Mouse (Mus musculus) thymus, adult 18-20 months (tissue): ENCODE measurements around the gene Sla2.
"Not testable (repeated sequence)": the region's sequence is repeated elsewhere in the genome, so short reads cannot be mapped to it uniquely, and the experiment has no call there.

Experiments
- DNase-seq, 2 experiments: peaks; one replicate each; pipeline ENCODE4 v3.0.0; 2022; ENCODE audit warnings: mixed read lengths in 2 of 2

Sla2 gene

DNA sequence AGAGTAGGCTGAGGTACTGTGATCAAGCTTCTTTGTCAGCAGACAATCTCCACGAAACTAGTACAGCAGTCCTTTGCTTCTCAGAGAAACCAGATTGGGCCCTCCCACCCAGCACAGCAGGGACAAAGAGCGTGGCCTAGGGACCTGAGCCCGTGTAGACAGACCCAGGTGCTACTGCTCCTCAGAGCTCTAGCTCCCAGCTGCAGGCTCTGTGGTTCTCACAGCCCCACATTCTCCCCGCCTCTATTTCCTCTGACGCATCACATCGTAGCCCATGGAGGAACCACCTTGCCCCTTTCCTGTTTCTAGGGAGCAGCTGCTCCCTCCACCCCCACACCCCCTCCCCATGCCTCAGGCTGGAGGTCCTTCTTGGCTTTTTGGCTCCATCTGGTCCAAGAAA is at the start of gene Sla2:
Gene Sla2, minus strand, starts transcription at position 176 of the 400 bp plus-strand sequence.
- DNase-seq, result peak; percentile 85 to 93

DNA sequence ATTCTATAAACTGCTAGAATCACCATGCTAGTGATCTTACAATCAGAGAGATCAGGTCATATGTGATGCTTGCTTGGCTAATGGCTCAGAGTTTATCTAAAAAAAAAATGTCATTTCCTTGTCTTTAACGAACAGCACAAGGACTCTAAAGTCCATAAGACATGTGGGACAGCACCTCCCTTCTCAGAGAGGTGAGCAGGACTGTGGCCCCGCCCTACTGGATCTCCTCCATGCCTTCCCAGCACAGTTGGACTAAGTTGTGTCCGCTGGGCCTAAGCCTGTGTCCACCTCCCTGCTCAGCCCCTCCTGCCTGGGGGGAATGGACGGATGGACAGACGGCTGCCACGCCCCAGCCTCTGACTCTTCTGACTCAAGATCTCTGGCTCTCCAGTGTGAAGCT is 48.0 kb upstream of the Sla2 start:
- no peak for DNase-seq

DNA sequence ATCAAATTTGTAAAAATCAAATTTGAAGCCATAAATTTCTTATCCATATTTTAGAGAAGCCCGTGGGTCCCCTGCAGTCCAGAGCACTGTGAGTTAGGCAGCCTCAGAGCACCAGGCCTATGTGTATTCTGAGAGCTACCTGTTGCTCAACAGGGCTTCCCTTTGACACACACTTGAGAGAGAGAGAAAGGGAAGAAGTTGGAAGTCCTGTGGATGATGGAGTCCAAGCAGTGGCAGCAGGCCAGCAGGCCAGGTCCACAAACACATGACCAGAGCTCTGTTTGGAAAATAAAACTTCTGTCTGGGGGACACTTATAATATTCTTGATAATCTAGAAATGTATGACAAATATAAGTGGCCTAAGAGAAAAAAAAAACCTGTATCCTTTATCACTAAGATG is 46.4 kb upstream of the Sla2 start:
- DNase-seq, result no peak

DNA sequence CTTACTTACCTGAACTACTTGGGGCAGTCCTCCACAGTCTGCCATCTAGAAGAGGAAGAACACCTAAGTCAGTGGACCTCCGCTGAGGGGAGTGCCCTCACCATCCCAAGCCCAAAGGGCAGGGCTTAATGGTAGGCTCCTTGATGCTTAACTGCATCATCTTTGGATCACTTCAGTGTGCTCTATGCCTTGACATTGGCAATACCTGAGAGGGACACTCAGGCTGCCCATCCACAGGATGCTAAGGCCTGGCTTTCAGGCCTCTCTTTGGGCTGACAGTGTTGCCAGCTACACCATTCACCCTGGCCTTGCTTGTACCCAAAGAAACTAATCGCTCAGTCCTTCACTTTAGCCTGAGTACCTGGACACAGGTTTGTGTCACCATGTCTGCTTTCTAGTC is 44.4 kb upstream of the Sla2 start:
- no peak for DNase-seq

DNA sequence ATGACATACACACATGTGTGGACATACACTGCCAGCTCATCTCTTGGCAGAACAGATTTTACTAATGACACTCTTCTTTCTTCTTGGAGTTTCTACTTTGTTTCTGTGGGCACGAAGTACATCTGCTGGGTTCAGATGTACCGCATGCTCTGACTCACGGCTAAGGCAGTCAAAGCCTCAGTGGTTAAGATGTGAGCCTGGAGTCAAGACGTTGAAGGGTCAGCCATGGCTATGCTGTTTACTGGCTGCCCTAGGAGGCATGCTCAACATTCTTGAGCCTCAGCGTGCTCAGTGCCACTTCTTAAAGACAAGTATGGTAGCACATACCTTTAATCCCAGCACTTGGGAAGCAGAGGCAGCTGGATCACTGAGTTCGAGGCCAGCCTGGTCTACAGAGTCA is 43.6 kb upstream of the Sla2 start:
- DNase-seq, result no peak

DNA sequence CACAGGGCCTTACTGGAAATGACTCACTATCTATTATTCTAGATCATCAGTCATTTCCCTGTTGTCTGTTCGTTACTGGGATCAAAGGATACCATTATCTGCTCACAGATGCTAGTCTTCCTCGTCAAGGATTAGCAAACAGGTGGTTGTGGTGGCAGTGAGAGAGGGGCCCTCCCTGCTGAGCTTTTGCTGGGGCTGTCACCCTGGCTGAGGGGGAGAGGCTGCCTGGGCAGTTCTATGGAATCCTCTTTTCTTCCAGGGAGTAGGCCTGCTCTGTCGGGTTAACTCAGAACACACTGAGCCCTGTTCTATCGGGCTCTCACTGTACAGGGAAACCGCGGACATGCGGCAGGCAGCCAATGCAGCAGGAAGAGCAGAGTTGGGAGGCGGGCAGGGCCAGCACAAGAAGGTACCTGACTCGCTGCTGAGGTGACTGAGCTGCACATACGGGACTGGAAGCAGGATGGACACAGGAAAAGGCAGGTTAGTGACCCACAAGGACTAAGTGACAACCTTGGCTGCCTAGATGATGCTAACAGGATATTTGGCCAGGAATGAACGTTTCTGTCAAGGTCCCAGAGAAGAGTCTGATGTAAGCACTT is 42.6 kb upstream of the Sla2 start:
- no peak for DNase-seq

DNA sequence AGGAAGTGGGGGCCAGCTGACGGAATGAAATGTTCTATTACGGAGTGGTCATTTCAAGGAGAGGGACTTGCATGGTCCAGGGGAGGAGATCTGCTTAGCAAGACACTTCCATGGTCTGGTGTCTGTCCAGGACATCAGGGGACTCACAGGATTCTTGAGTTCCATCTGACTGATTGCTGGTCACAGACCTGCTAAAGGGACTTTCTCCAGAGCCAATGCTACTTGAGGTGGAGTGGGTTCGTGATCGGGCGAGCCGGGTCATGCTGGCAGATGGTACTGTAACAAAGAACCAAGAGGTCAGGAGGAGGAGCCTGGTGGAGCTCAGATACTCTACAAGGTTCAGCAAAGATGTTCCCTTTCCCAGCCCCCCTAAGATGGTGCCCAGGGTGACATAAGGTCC is 41.6 kb upstream of the Sla2 start:
- no peak for DNase-seq

DNA sequence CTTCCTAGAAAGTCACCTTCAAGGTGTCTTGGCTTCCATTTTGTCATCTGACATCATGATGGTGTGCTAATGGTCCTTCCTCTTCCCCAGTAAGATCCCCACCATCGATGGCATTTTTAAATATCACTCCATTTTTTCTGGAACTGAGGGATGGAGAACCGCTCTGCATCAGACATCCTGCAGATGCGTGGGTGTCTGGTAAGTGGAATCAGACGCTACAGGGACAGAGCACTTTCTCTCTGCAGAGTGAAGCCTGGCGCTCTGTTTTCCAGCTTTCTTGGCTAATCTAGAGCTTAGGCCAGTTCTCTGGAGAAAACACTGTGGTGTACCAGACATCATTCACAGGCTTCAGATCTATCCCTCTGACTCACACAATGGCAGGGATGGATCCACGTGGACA is 40.7 kb upstream of the Sla2 start:
- DNase-seq, result no peak

DNA sequence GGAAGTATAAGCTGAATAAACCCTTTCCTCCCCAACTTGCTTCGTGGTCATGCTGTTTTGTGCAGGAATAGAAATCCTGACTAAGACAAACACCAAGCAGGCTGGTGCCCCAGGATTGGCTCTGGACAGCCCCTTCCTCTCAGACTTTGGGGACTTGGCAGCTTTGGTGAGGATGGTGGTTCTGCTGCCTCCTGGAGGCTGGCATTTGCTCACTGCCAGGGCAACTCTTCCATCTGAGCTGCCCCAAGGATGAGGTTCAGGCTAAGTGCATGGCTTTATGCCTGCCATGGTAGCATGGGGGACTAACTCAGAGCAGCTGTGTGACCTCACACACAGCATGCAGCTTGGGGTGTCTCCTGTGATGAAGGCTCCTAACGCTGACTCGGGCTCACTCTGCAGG is 38.6 kb upstream of the Sla2 start:
- peak in 1 of 2 experiments; percentile 15 for DNase-seq

DNA sequence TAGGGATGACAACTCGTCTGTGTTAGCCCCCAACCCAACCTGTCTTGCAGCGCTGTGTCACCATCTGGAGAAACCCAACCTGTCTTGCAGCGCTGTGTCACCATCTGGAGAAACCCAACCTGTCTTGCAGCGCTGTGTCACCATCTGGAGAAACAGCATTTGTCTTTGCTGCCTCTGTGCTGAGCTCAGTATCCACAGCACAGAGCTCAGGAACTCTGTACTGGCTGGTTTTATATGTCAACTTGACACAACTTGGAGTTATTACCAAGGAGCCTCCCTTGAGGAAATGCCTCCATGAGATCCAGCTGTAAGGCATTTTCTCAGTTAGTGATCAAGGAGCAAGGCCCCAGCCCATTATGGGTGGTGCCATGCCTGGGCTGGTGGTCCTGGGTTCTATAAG is 38.1 kb upstream of the Sla2 start:
- not testable (repeated sequence) for DNase-seq

DNA sequence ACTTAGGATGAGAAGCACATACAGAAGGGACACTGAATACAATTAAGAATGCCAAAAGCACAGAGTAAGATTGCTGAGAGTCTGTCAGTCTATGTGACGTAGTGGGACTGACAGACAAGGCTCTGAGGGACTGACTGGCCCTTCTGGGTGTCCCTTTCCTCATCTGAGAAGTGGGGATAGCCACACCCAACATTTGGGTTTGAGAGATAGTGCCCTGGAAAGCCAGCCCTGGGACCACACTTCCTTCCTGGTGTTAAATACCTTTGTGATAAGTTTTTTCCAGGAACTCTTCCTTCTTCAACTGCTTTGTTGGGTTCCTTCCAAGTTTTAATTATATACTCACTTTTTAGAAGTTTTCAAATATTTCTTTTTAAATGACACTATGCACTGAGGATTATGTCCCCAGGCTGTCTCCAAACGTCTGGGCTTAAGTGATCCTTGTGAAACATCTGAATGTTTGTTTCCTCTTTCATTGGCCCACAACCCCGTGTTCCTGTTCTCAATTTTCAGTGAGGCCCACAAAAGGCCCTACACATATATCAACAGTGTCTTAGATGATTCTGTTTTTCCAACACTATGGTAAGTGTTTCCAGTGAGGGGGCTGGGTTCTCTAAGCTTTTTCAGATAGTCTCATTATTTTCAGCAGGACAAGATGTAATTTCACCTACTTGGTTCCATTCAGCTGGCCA is 37.4 kb upstream of the Sla2 start:
- DNase-seq, result no peak

DNA sequence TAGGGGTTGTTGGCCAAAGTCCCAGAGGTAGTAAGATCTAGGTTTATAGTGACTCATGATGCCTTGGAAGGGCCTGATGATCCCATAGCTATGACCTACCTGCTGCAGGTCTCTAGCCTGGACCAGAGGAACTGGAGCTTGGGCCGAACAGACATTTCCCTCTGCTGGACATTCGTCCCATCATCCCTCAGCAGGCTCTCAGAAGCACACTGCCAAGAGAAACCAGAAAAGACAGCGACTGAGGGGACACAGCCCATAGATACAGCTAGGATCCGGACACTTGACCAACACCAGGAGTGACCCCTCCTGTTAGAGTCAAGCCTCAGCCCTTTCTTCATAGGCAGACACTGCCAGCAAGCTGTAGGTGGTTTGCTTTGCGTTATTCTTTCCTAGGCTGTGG is 36.1 kb upstream of the Sla2 start:
- DNase-seq, result no peak

DNA sequence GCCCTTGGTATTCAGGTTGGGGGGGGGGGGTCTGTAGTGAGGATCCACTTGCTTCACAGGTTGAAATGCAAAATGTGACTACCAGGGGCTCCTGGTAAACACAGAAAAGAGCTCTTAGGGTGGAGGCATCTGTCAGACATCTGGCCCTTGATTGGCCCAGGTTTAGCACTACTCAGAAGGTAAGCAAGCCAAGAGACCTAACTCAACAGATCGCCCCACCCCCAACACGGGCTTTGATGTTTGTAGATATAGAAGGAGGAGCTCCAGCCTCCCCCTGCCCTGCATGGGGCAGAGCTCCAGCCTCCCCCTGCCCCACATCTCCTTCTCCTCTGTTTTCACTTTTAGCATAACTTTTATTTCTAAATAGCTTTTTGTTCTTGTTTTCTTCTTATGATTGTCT is 32.8 kb upstream of the Sla2 start:
- DNase-seq, result no peak

DNA sequence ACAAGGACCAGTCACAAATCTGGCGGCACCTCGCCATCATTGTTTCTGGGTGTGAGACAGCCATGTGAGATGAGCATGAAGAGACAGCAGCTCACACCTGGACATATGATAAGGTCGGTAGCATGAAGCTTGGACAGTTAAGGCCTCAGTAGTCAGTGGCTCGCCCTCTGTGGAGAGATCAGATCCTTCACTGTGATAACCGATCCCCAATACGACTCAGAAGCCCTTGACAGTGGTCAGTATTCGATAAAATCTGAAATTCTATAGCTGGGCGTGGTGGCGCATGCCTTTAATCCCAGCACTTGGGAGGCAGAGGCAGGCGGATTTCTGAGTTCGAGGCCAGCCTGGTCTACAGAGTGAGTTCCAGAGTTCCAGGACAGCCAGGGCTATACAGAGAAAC is 32.2 kb upstream of the Sla2 start:
- DNase-seq, result not testable (repeated sequence)

DNA sequence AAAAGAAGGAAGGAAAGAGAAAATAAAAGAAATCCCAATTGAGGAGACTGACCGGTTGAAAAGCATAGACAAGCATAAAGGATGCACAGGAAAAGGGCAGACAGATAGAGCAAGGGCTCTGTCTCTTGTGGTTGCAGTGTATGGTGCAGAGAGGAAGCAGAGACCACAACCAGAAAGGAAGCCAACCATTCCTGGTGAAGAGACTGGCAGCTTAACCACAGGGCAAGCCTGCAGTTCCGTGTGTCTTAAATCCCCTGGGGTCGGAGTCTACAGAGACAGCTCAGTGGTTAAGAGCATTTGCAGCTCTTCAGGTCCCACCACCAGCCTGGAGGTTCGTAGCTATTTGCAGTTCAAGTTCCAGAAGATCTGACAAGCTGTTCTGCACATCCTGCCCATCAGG is 31.6 kb upstream of the Sla2 start:
- peak; percentile 19 to 55 for DNase-seq

DNA sequence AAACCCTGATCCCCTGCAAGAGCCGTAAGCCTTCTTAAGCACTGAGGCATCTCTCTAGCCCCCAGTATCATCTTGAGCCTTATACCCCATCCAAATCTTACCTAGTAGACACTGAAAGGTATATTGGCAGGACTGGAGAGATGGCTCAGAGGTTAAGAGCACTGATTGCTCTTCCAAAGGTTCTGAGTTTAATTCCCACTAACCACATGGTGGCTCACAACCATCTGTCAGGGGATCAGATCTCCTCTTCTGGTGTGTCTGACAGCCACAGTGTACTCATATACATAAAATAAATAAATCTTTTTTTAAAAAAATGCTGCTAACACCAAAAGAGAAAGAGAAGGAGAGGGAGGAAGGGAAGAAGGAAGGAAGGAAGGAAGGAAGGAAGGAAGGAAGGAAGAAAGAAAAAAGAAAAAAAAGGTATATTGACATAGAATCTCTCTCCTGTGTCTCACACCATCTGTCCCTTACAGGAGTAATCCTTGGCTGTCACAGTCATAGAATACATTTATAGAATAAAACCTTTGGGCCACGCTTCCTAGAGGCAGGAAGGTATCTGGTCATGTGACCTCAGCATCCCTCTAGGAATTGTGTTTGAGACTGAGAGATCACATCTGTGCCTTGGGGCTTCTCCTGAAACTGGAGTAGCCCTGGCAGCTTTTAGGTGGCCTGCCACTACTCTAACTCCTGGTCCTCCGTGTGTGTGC is 29.6 kb upstream of the Sla2 start:
- no peak for DNase-seq

DNA sequence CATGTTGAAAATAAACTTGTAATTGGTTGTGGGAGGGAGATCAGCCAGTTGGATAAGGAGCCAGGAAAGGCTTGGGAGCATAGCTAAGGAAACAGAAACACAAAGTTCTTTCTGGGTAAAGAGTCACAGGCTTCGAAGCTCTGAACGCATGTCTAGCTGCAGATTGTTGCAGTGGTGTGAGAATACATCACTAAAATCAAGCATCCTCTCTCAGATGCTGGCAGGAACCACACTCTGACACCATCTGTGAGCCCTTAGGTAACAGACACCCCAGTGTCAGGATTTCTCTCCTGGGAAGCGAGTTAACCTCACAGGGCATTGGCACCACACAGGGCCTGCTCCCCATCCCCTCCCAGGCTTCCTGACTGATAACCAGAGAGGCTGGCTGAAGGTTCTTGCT is 28.6 kb upstream of the Sla2 start:
- DNase-seq, result no peak

DNA sequence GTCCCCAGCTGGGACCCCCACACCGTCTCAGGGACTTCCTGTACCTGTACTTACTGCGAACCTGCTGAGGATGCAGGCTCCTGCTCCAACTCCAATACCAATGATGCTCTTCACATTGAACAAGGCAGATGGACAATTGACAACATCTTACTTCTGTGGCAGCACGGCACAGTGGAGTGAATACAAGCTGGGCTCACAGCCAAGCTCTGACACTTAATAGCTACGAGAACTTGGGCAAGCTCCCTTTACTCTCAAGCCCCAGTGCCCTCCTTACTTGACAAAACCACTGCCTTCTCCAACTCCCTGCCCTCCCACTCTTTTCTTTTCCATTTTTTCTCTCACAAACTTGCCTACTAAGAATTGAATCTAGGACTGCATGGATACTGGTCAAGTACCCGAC is 26.2 kb upstream of the Sla2 start:
- DNase-seq, result no peak

DNA sequence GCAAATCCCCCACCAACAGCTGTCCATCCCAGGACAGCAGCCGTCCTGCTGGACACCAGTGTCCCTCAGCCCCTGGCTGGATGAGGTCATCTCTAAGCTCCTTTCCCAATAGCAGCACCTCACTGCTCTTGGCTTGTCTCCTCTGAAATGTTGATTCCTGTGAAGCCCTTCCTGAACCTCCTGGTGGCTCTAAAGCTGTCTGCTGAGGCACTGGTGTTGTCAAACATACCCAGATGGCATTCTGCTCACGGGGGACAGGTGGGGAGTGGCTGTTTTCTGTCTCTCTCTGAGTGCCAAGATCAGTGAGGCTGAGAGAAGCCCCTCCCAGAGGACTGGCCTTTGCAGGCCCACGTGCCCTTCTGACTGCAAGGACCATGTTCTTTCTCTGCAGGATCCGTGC is 18.9 kb upstream of the Sla2 start:
- not testable (repeated sequence) for DNase-seq

DNA sequence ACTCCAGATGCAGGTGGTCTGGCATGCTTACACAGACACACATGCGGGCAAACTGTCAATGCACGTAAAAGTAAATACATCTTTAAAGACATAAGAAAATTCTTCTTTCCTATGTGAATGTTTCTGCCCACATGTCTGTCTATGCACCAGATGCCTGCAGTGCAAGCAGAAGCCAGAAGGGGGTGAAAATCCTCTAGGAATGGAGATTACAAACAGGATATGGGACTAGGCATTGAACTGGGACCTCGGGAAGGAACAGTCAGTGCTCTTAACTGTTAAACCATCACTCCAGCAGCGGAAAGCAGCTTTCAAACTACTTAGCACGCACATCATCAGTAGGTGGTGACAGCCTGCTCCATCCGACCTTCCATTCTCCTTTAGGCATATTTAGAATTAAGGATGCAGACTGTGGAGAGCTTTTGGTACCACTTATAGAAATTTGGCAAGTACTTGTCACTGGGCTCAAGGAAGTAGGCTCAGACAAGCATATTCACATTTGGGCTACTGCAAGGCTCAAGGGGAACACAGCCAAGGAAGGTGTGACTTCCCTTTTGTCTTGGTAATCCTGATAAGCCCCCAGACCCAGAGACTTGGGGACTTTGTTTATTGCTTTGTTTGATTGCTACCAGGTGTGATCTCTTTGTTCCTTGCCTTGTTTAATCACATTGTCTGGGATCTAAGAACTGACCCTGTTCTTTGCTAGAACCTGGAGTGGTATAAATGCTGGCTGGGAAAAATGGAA is 18.2 kb upstream of the Sla2 start:
- DNase-seq, result no peak

DNA sequence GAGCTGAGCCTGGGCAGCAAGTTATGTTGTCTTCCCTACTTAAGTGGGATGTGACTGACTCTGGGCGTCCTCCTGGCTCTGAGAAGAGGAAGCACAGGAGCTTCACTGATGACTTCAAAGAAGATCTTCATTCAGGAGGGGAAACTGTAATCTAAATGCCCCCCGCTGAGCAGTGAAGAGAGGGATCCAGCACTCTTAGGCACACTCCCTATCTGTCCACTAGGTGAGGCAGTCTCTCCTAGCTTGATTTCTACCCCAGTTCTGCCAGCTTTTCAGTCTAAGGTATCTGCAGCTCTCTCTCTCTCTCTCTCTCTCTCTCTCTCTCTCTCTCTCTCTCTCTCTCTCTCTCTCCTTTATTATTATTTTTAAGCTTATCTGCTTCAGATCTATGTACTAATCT is 16.4 kb upstream of the Sla2 start:
- no peak for DNase-seq

DNA sequence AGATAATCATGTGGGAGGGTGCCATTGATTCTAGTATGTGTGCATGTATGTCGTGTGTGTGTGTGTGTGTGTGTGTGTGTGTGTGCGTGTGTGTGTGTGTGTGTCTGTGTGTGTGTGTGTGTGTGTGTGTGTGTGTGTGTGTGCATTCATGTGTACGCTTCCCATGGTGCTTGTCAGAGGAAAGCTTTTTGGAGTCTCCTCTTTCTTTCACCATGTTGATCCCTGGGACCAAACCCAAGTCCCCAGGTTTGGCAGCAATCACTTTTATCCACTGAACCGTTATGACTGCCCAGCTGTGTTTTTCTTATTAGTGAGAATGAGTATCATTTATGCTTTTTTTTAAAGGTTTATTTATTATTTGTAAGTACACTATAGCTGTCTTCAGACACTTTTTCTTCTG is 15.4 kb upstream of the Sla2 start:
- not testable (repeated sequence) for DNase-seq

DNA sequence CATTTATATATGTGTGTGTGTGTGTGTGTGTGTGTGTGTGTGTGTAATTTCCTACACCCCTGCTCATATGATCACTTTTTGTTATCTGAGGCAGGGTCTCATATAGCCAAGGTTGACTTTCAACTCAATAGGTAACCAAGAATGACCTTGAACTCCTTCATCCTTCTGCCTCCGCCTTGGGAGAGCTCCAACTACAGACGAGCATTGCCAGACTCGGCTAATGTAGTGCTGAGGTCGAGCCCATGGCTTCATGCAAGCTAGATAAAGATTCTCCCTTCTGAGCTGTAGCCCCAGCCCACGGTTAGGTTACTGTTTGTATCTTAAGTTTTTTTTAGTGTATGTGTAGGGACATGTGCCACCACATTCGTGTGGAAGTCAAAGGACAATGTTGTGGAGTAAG is 14.9 kb upstream of the Sla2 start:
- DNase-seq, result no peak

DNA sequence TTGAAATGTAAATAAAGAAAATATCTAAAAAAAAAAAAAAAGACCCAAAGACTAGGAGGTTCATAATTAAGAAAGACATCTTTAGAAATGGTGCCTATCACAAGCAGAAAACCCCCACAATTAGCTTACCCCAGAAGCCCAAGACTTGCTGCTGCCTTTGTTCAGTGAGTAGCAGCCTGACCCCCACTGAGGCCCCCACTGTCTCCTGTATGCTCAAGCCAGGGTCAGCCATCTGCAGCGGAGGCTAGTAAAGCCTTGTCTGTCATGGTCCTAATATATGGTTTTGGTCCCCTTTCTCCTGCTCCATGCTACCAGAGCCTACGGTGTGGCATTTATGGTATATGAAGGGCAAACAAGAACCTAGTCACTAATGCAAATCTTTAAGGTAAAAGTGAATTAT is 14.4 kb upstream of the Sla2 start:
- DNase-seq, result no peak
